Mouse (Mus musculus): ENCODE measurements around the gene Krt23.

DNA sequence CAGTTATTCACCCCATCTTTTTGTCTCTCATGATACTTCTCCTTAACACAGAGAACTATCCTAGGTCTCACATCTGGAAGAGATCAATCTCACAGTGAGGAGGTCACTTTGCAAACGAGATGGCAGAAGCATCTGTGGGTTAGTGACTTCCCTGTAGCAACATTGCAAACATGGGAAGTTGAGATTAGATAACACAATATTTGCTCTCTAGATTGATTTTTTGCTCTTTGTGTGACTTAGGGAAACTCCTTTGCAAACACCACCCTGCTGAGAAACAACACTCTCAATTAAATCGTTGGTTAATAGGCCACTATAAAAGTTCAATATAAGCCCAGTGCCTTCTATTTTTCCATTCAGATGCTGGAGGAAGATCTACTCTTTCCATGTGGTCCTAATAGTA, 44.2 kb downstream of the Krt23 start:
- no peak for TF ChIP-seq CTCF (IDR thresholded peaks at IDR 0.05; ENCODE audit: low read depth)
- no peak for TF ChIP-seq EP300 (optimal IDR thresholded peaks at IDR 0.05)
